Mouse (Mus musculus) kidney, adult 11 months (tissue): ENCODE measurements around the gene Ccdc115.
"Not testable (repeated sequence)": the region's sequence is repeated elsewhere in the genome, so short reads cannot be mapped to it uniquely, and the experiment has no call there.

Experiments
- DNase-seq: peaks from one replicate; pipeline ENCODE4 v3.0.0; 2022

Gene Ccdc115

DNA sequence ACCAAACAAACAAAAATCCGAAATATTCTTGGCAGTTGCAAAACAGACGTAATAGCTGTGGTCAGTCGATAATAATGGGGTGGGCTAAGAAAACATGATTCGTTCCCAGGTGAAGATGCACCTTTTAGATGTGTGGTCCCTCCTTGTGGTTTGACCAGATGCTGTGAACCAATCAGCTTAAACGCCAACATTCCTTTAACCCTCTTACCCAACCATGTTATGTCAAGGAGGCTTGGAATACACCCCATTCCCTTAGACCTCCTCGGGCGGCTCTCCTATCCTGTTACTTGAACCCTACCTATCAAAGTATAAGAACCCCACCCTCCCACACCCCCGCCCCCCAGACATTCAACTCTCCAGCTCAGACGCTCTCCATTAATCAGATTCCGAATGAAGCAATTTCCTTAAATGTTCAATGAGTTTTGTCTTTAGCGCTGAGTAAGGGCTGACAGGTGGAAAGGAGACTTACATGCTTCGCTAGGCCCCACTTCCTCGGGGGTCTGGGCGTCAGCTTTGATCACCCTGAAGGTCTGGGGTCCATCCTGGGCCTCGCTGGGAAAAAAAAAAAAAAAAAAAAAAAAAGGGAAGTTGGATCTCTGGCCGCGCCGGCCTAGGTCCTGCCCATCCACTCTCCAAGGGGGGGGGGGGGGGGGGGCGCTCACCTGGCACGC lies 956 bp downstream of the Ccdc115 start:
- DNase-seq, result no peak

DNA sequence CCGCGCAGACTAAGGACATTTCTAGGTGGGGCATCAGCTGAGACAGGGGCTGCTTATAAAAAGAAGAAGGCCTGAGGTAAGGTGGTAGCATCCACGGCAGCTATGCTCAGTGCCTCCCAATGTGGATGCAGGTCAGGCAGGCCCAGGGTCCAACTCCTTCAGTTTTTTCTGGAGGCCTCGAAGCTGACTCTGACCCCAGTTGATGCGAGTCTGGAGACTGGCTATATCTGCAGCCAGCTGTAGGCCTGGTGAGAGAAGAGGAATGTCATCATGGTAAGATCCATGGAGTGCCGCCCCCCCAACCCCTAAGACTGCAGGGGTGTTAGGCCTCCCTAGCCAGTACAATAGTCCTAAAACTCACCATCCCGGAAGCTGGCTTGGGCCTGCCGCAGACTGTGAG lies 2.1 kb downstream of the Ccdc115 start:
- DNase-seq, result not testable (repeated sequence)

DNA sequence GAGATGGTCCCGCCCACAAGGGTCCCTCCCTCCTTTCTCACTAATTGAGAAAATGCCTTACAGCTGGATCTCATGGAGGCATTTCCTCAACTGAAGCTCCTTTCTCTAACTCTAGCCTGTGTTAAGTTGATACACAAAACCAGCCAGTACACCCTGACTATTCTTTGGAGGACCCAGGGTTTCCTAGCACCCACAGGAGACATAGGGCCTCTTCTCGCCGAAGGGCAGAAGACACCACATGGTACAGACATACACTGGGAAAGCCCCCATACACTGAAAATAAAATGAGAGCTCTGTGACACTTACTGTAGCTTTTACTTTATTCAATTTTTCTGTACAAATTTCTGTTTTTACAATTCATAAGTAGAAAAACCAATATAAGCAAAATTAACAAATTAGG lies 3.1 kb downstream of the Ccdc115 start:
- DNase-seq, result no peak

DNA sequence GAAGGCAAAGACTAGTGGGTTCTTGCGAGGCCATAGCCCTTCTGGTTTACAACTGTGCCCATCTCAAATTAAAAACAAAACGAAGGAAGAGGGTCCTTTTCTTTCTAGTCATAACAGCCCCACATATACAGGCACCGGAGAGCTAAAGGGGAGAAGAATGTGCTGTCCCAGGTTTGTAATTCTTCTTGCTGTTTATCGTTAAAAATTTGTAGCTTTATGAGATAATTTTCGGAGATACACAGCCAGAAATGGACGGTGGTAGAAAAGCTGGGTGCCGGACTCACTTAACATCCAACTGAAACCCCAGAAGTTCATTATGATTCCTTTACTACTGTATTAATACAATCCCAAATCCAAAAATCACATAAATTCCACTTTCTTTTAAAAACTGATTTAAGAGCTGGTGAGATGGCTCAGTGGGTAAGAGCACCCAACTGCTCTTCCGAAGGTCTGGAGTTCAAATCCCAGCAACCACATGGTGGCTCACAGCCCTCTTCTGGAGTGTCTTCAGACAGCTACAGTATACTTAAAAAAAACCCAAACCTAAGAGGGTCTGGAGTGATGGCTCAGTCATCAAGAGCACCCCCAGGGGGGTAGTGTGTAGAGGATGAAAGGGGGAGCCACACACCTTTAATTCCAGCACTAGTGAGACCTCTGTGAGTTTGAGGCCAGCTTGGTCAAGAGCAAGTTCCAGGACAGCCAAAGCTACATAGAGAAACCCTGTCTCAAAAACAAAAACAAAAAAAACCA lies 3.9 kb downstream of the Ccdc115 start:
- DNase-seq, result no peak

- DNase-seq, result peak; percentile 86
These were observed 4.8 kb downstream of the Ccdc115 start for GRCm38 (mm10) chr1:34434660-34435160.

GRCm38 (mm10) chr1:34433891-34434521 lies 5.5 kb downstream of the Ccdc115 start:
- DNase-seq, result no peak

DNA sequence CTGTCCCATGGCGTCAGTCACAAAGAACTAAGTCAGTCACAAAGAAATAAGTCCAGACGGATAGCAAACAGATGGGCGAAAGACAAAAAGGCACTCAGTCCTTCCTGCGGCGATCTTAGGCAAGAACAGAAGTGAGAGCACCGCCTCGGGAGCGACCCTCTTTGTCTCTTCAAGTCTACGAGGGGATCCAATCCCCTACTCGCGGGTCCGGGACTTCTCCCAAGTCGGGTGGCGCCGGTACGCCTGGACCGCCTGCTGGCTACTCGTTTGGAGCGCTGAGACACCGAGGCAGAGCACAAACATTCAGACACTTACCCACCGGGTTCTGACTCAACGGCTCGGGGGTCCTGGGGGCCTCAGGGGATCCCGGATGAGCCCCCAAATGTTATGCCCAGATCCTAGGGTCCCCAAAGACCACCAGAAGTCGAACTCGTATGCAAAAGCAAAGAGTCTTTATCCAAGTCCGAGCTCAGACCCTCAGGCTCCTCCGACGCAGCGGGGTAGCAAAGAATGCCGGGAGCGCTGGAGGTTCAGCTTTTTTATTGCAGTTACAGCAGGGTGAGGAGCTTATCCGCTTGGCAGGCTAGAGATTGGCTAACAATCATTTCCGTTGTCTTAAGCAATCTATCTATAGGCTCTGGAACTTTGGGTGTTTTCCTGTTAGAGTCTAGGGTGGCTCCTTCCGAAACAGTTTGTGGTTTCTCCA lies 6.5 kb downstream of the Ccdc115 start:
- no peak for DNase-seq

DNA sequence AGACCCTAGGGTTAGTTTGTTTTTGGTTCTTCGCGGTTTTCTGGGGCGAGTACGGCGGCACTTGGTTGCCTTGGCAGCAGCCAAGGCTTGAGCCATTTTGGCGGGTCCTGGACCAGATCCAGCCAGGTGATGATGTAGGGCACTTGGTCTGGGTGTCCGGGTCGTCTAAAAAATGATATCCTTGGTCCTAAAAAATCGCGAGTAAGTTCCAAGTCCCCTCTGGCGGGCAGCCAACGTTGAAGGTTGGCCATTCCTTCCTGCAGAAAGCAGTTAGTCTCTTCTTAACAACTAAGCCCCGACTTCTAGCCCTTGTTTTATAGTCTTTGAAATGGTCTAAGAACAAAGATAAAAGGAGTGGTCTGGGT lies 7.1 kb downstream of the Ccdc115 start:
- DNase-seq, result no peak

DNA sequence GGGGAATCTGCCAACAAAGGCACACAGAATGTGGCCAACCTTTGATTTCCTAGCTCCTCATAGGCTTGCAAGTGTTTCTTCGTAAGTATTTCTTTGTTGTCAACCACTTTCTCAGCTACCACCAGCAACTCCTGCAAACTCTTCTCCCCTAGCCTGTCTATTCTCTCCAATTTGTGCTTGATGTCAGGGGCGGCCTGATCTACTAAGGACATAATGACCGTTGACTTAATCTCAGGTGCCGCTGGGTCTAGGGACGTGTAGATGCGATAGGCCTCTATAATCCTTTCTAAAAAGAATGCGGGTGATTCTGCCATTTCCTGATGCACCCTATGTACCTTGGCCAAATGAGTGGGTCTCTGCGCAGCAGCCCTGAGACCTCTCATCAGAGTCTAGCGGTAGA lies 8.0 kb downstream of the Ccdc115 start:
- no peak for DNase-seq

DNA sequence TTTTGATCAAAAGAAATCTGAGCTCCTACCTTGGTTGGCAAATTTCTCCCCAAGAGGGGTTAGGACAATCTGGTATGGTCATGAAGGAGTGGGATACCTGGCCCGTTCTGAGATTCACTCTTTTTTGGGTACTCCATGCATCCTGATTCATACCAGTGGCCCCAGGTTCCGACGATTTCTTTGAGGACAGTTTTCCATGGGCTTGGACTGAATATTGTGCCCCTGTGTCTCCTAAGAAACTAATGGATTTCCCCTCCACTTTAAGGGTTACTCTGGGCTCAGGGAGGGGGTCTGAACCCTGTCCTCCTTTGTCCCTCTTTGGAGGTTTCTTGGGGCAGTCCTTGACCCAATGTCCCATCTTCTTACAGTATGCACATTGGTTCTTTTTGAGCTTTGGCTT lies 8.5 kb downstream of the Ccdc115 start:
- DNase-seq, result no peak

DNA sequence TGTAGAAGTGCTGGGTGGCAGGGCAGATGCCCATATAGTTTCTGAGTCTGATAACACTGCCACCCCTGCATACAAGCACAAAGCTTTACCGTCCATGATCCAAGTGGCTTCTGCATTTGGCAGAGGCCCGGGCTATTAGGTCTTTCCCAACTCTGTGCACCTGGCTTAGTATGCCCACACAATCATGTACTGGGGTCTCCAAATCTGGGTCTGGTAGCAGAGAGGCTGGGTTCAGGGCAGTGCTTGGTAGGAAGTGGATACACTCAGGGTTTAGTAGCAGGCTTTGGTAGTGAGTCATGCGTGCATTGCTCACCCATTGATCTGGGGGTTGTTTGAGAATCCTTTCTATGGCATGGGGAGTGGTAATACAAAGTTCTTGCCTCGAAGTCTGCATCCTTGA lies 10.2 kb downstream of the Ccdc115 start:
- no peak for DNase-seq

- no peak for DNase-seq
These were observed 11.0 kb downstream of the Ccdc115 start for GRCm38 (mm10) chr1:34428466-34428865.

GRCm38 (mm10) chr1:34399182-34399953 lies 40.1 kb downstream of the Ccdc115 start:
- DNase-seq, result no peak

DNA sequence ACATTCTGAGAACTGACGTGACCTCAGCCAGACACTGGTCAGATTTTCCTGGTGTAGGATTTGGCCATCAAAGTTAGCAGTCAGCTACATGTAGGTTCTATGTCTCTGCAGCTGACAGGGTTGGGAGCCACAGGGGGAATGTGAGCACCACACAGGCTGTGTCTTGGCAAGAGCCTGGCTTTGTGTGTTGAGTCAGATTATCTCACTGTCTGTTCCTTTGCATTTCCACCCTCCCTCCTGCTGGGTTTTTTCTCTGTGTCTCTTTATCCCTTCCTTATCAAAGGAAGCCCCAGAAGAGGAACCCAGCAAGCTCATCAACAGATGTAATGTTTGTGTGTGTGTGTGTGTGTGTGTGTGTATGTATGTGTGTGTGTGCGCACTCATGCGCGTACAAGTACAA lies 43.2 kb downstream of the Ccdc115 start:
- DNase-seq, result no peak

DNA sequence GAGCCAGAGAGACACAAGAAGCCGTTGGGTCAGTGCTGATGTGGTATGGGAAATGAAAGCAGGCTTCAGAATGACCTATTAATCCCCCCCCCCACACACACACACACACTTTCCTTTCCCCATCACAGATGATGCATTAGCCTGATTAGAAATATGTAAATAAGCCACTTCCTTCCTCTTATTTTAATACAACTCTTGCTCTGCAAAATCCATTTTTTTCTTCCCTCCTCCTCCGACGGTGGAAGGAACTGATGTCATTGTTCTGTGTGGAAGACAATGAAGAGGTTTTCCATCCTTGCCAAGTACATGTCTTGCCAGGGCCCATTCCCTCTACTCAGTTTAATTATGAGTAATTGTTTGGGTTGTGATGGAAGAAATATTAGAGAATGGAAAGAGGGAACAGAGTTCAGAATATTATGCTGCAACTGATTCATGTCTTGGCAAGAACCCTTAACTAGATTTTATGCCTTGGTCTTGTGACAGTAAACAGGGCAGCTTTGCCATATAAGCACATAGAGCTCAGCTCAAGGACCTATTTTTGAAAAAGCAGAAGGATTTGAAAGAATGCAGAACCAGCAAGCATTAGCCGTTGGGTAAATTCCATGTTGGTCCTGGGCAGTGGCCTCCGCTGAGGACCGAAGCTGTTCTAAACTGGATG lies 50.1 kb downstream of the Ccdc115 start:
- no peak for DNase-seq

GRCm38 (mm10) chr1:34388849-34389233 lies 50.6 kb downstream of the Ccdc115 start:
- no peak for DNase-seq

DNA sequence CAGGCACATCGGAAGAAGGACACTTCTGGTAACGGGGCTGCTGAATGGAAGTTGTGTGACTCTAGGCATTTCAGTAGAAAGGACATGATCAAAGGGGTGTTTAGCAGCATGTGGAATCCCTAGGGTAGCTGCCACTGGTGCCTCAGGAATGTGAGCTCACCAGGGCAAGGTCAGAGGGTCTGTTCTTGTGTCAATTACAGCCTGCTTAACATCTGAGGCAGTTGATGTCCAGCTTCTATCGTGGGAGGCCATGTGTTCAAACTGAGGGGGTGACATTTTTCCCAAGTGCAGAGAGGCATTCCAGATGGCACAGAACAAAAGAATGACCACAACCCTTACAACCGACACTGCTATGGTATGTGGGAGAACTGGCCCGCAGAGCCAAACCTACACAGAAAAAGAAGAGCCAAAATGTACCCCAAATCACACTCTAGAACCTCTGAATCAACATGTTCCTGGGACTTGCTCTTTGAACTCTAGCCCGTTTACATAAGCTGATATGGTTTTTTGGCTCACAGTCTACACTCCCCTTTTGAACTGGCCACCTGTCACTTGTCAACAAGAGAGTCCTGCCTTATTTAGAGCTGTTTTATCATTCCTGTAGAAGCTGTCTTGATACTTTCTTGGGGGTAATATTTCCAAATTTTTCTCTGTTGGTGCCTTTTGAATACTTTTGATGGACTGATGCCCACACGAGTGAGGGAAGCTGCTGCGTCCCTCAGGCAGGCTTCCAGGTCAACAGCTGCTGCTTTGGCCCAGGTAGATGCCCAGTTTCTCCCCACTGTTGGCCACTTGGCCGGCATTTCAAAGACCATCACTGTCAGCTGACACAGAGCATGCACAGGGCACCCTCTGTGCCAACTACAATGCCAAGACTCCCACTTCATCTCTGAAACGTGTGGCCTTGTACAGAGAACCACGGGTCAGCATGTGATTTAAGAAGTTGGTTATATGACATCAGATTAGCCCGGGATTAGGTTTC lies 51.8 kb downstream of the Ccdc115 start:
- no peak for DNase-seq
